Mouse (Mus musculus) CH12.LX (cell line): ENCODE data around the gene Npcd. TPM values are rescaled to one million over a fixed set of nuclear protein-coding genes. Genes with fewer than 3 reads are reported as not detected.

ENCODE experiments used
- DNase-seq: peaks from one replicate; pipeline ENCODE4 v3.0.0-alpha.2; 2013; ENCODE audit errors: extremely low read depth
- H3K27ac ChIP-seq: 2 replicates; pipeline ENCODE4 v1.5.1; 2012; ENCODE audit warnings: low read depth, mild to moderate bottlenecking, control low read depth, moderate library complexity; ENCODE audit not compliant: insufficient read depth
- H3K27me3 ChIP-seq: replicated peaks from 2 replicates; pipeline ENCODE3; 2012; ENCODE audit warnings: inconsistent platforms
- H3K36me3 ChIP-seq, 2 experiments: replicated peaks in 1 of 2; 2 replicates each; pipeline versions ENCODE3 to v1.6.1; 2012; ENCODE audit warnings: inconsistent platforms in 1 of 2, low read length in 1 of 2, mild to moderate bottlenecking in 1 of 2, mixed read lengths in 1 of 2, moderate library complexity in 1 of 2; ENCODE audit not compliant: control insufficient read depth in 1 of 2, insufficient read depth in 1 of 2
- H3K4me1 ChIP-seq, 2 experiments: 2 replicates each; pipeline ENCODE4 v1.6.1; 2012; ENCODE audit warnings: inconsistent platforms in 1 of 2, moderate library complexity in 1 of 2; ENCODE audit not compliant: insufficient read depth in 2 of 2, control insufficient read depth in 1 of 2
- H3K4me2 ChIP-seq: 2 replicates; pipeline ENCODE4 v1.6.1; 2012; ENCODE audit warnings: low read depth, mild to moderate bottlenecking, control low read depth; ENCODE audit not compliant: poor library complexity, insufficient read depth, severe bottlenecking
- H3K4me3 ChIP-seq, 3 experiments: fragments of 150-350 bp in 1 of 3; sonication (generic) in 1 of 3; replicated peaks in 1 of 3; 2 replicates each; pipeline versions ENCODE3 to v1.5.1; 2011 to 2012; ENCODE audit warnings: low read depth in 2 of 3, low read length in 2 of 3, mild to moderate bottlenecking in 2 of 3, moderate library complexity in 2 of 3, control low read depth in 1 of 3, improper control_type of control experiment in 1 of 3, inconsistent platforms in 1 of 3, mixed read lengths in 1 of 3; ENCODE audit not compliant: poor library complexity in 1 of 3
- H3K79me2 ChIP-seq: replicated peaks from 2 replicates; pipeline ENCODE4 v1.6.1; 2012; ENCODE audit warnings: mild to moderate bottlenecking, moderate library complexity; ENCODE audit not compliant: control insufficient read depth, poor library complexity, insufficient read depth, severe bottlenecking; ENCODE audit errors: extremely low read depth
- H3K9ac ChIP-seq: 2 replicates; pipeline ENCODE4 v1.6.1; 2012; ENCODE audit warnings: low read depth, mild to moderate bottlenecking, control low read depth, moderate library complexity; ENCODE audit not compliant: insufficient read depth
- H3K9me3 ChIP-seq: replicated peaks from 2 replicates; pipeline ENCODE3; 2012; ENCODE audit warnings: low read length, inconsistent platforms, mixed read lengths
- BHLHE40 ChIP-seq: IDR thresholded peaks from 2 replicates; pipeline ENCODE4 v1.6.1; 2011; ENCODE audit warnings: mild to moderate bottlenecking, low read depth, low read length, improper control_type of control experiment
- CHD1 ChIP-seq: IDR thresholded peaks from 2 replicates; pipeline ENCODE4 v1.6.1; 2012; ENCODE audit warnings: low read depth, low read length, improper control_type of control experiment, inconsistent platforms
- CHD2 ChIP-seq: IDR thresholded peaks from 2 replicates; pipeline ENCODE4 v1.6.1; 2011; ENCODE audit warnings: low read length, improper control_type of control experiment
- CTCF ChIP-seq, 2 experiments: IDR thresholded peaks in 1 of 2; conservative IDR thresholded peaks in 1 of 2; 2 replicates each; pipeline ENCODE4 v1.5.1; 2011 to 2012; ENCODE audit warnings: low read depth in 2 of 2, low read length in 2 of 2, improper control_type of control experiment in 1 of 2, inconsistent platforms in 1 of 2, mild to moderate bottlenecking in 1 of 2, moderate library complexity in 1 of 2
- E2F4 ChIP-seq: IDR thresholded peaks from 2 replicates; pipeline ENCODE4 v1.6.1; 2011; ENCODE audit warnings: low read depth, low read length, improper control_type of control experiment; ENCODE audit not compliant: insufficient replicate concordance
- EP300 ChIP-seq: IDR thresholded peaks from 2 replicates; pipeline ENCODE4 v1.6.1; 2011; ENCODE audit warnings: low read length, improper control_type of control experiment
- GABPA ChIP-seq: IDR thresholded peaks from 2 replicates; pipeline ENCODE4 v1.6.1; 2012; ENCODE audit warnings: low read depth, low read length, improper control_type of control experiment, inconsistent platforms; ENCODE audit not compliant: insufficient replicate concordance
- HCFC1 ChIP-seq: IDR thresholded peaks from 2 replicates; pipeline ENCODE4 v1.6.1; 2012; ENCODE audit warnings: low read depth, mild to moderate bottlenecking, inconsistent platforms, low read length, improper control_type of control experiment
- IRF4 ChIP-seq: IDR thresholded peaks from 2 replicates; pipeline ENCODE4 v1.6.1; 2014; ENCODE audit warnings: low read depth, mild to moderate bottlenecking, inconsistent platforms, low read length, improper control_type of control experiment
- JUND ChIP-seq: conservative IDR thresholded peaks from 2 replicates; pipeline ENCODE4 v1.6.1; 2011; ENCODE audit warnings: low read depth, low read length, improper control_type of control experiment
- MAFK ChIP-seq: IDR thresholded peaks from 2 replicates; pipeline ENCODE4 v1.6.1; 2011; ENCODE audit warnings: low read length, improper control_type of control experiment; ENCODE audit not compliant: insufficient replicate concordance
- MAZ ChIP-seq: IDR thresholded peaks from 2 replicates; pipeline ENCODE4 v1.6.1; 2012; ENCODE audit warnings: low read depth, mild to moderate bottlenecking, inconsistent platforms, low read length, improper control_type of control experiment, moderate library complexity
- NELFE ChIP-seq: IDR thresholded peaks from 2 replicates; pipeline ENCODE4 v1.6.1; 2011; ENCODE audit warnings: low read depth, low read length, improper control_type of control experiment
- PAX5 ChIP-seq: IDR thresholded peaks from 2 replicates; pipeline ENCODE4 v1.6.1; 2012; ENCODE audit warnings: low read length, inconsistent platforms, mixed read lengths
- POLR2A ChIP-seq: IDR thresholded peaks from 2 replicates; pipeline ENCODE4 v1.6.1; 2011; ENCODE audit warnings: low read depth, mild to moderate bottlenecking, improper control_type of control experiment, low read length
- POLR2AphosphoS2 ChIP-seq: IDR thresholded peaks from 2 replicates; pipeline ENCODE4 v1.6.1; 2011; ENCODE audit warnings: low read depth, low read length, improper control_type of control experiment
- RAD21 ChIP-seq: IDR thresholded peaks from 2 replicates; pipeline ENCODE4 v1.6.1; 2011; ENCODE audit warnings: low read depth, mild to moderate bottlenecking, low read length, improper control_type of control experiment, moderate library complexity
- SMC3 ChIP-seq: IDR thresholded peaks from 2 replicates; pipeline ENCODE4 v1.6.1; 2011; ENCODE audit warnings: low read depth, low read length, improper control_type of control experiment
- TCF12 ChIP-seq: IDR thresholded peaks from 2 replicates; pipeline ENCODE4 v1.6.1; 2014; ENCODE audit warnings: low read depth, mild to moderate bottlenecking, inconsistent platforms, low read length, improper control_type of control experiment
- USF1 ChIP-seq: IDR thresholded peaks from 2 replicates; pipeline ENCODE4 v1.6.1; 2014; ENCODE audit warnings: low read depth, mild to moderate bottlenecking, inconsistent platforms, low read length, improper control_type of control experiment
- USF2 ChIP-seq: conservative IDR thresholded peaks from 2 replicates; pipeline ENCODE4 v1.6.1; 2011; ENCODE audit warnings: low read depth, low read length, improper control_type of control experiment
- ZC3H11A ChIP-seq: IDR thresholded peaks from 2 replicates; pipeline ENCODE4 v1.6.1; 2012; ENCODE audit warnings: low read depth, mild to moderate bottlenecking, inconsistent platforms, low read length, improper control_type of control experiment
- ZMIZ1 ChIP-seq: IDR thresholded peaks from 2 replicates; pipeline ENCODE4 v1.6.1; 2012; ENCODE audit warnings: low read depth, mild to moderate bottlenecking, inconsistent platforms, low read length, improper control_type of control experiment
- ZNF384 ChIP-seq: IDR thresholded peaks from 2 replicates; pipeline ENCODE4 v1.6.1; 2012; ENCODE audit warnings: low read depth, low read length, improper control_type of control experiment, inconsistent platforms
- dilution Hi-C: fragments of 300-500 bp; cut with MboI; formaldehyde crosslinking; loops from 2 replicates; pipeline ENCODE4 v1.14.3; 2020; ENCODE audit warnings: low sequenced_read_pairs; ENCODE audit not compliant: extremely low pct_unique_long_range_greater_than_20kb, extremely low pct_ligation_motif_present
- in situ Hi-C: fragments of 300-500 bp; cut with MboI; formaldehyde crosslinking; loops from 3 replicates; pipeline ENCODE4 v1.14.3; 2019; ENCODE audit warnings: low sequenced_read_pairs, low pct_ligation_motif_present, low pct_unique_long_range_greater_than_20kb, mixed read lengths
- polyA plus RNA-seq: library from polyadenylated mRNA; unstranded; fragments of >175 nt; gene quantifications from 2 replicates; pipeline ENCODE4 v1.2.1, GENCODE M21; 2012; ENCODE audit warnings: low read depth; ENCODE audit not compliant: insufficient read length
- total RNA-seq, 2 experiments: library from RNA; depleted of rRNA; stranded (reverse); fragments of 300-350 nt in 1 of 2; fragments of >200 nt in 1 of 2; gene quantifications; 2 replicates each; pipeline ENCODE4 v1.2.3; 2012 to 2014

Npcd gene
- total and polyA plus RNA-seq, 3 experiments, result 0.59 TPM; not detected in 2

DNA sequence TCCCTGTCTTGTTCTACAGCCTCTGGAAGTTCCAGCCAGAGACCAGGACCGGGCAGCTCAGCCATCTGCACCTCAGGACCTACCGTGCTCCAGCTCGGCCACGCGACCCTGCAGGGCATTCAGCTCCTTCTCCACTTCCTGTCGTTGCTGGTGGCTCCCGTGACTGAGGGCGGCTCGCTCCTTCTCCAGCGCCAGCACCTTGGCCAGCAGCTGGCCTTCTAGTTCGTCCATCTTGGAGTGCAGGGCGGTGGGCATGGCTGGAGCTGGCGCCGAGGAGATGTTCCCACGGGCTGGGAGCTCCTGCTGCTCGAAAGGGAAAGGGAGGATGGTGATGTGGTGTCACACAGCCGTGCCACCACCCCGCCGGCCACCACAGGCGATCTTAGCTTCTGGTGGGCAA, 39.9 kb downstream of the Npcd start:
- H3K27me3 ChIP-seq, result peaks cover 73% of the 10 kb centered on the region
- no peak overlapping the region for H3K4me3 ChIP-seq
- no peaks in the 10 kb centered on the region for H3K36me3 ChIP-seq
- dilution Hi-C loops, result no loop called here
- H3K9me3 ChIP-seq, result no peaks in the 10 kb centered on the region
- no peak overlapping the region for H3K4me2 ChIP-seq
- peaks cover 0 to 3% of the 10 kb centered on the region in 2 experiments; a peak in 1 of 4 replicates for H3K4me1 ChIP-seq
- H3K79me2 ChIP-seq, result no peaks in the 10 kb centered on the region
- in situ Hi-C loops, result no loop called here
- TF ChIP-seq USF1 (no peak), CHD1 (no peak), IRF4 (no peak), CHD2 (no peak), E2F4 (no peak), USF2 (no peak), JUND (no peak), RAD21 (no peak), EP300 (no peak), HCFC1 (no peak), POLR2AphosphoS2 (no peak), SMC3 (no peak), ZC3H11A (no peak), MAZ (no peak), GABPA (no peak), MAFK (no peak), ZNF384 (no peak)
- TF ChIP-seq, all 38 proteins: peak for 0
- Histone ChIP-seq H3K9ac (no peak overlapping the region), H3K27ac (no peak overlapping the region)
- no peak for DNase-seq

- Histone ChIP-seq H3K4me2 (no peak overlapping the region), H3K4me3 (no peak overlapping the region), H3K9ac (no peak overlapping the region), H3K27me3 (peaks cover 72% of the 10 kb centered on the region), H3K36me3 (no peaks in the 10 kb centered on the region), H3K9me3 (no peaks in the 10 kb centered on the region), H3K27ac (no peak overlapping the region), H3K4me1 (peaks cover 0 to 3% of the 10 kb centered on the region in 2 experiments; a peak in 1 of 4 replicates), H3K79me2 (no peaks in the 10 kb centered on the region)
- no peak for DNase-seq
- TF ChIP-seq GABPA, result no peak
- TF ChIP-seq PAX5, result no peak
- no peak for TF ChIP-seq POLR2AphosphoS2
- TF ChIP-seq TCF12, result no peak
- TF ChIP-seq BHLHE40, result no peak
- no peak for TF ChIP-seq MAZ
- TF ChIP-seq CTCF (conservative IDR thresholded peaks at IDR 0.05 in 1 of 2, IDR thresholded peaks at IDR 0.05 in 1 of 2; ENCODE audit: low read depth in 2 of 2, low read length in 2 of 2), result no peak
- TF ChIP-seq NELFE, result no peak
- no peak for TF ChIP-seq POLR2A
- no peak for TF ChIP-seq HCFC1
- TF ChIP-seq SMC3, result no peak
- no peak for TF ChIP-seq ZMIZ1
- no peak for TF ChIP-seq JUND
- no peak for TF ChIP-seq ZNF384
- dilution Hi-C loops, result no loop called here
- in situ Hi-C loops, result no loop called here
Observed at GRCm38 (mm10) chr15:79793076-79793475, 41.0 kb downstream of the Npcd start.
